Mouse (Mus musculus): ENCODE measurements at regions not wholly inside any gene's neighbourhood (a gene's known extent, or its start where the extent isn't known, plus 50 kb on each side); places are given as distances from the start of the nearest gene placed in this dataset.
"Not testable (repeated sequence)": the region's sequence is repeated elsewhere in the genome, so short reads cannot be mapped to it uniquely, and the experiment has no call there.

- not testable (repeated sequence) for DNase-seq (ENCODE audit: low read depth)
Observed at GRCm38 (mm10) chr16:20860606-20861005, 126.3 kb upstream of the Thpo start.

GRCm38 (mm10) chr16:20854696-20855213 is 120.4 kb upstream of the Thpo start:
- DNase-seq (ENCODE audit: low read depth), result no peak

GRCm38 (mm10) chr16:20838151-20838550 is 103.8 kb upstream of the Thpo start:
- DNase-seq (ENCODE audit: low read depth), result no peak

GRCm38 (mm10) chr16:20836866-20837265 is 102.6 kb upstream of the Thpo start:
- no peak for DNase-seq (ENCODE audit: low read depth)

- not testable (repeated sequence) for DNase-seq (ENCODE audit: low read depth)
Observed at GRCm38 (mm10) chr16:20833838-20834237, 99.5 kb upstream of the Thpo start.

- DNase-seq (ENCODE audit: low read depth), result no peak
Observed at GRCm38 (mm10) chr16:20833301-20833700, 99.0 kb upstream of the Thpo start.

GRCm38 (mm10) chr16:20829732-20830435 is 95.6 kb upstream of the Thpo start:
- DNase-seq (ENCODE audit: low read depth), result no peak

- DNase-seq (ENCODE audit: low read depth), result no peak
Observed at GRCm38 (mm10) chr16:20828996-20829731, 94.9 kb upstream of the Thpo start.

- no peak for DNase-seq (ENCODE audit: low read depth)
Observed at GRCm38 (mm10) chr16:20824226-20824625, 89.9 kb upstream of the Thpo start.

- DNase-seq (ENCODE audit: low read depth), result no peak
Observed at GRCm38 (mm10) chr16:20820939-20821338, 86.6 kb upstream of the Thpo start.

GRCm38 (mm10) chr16:20819568-20819967 is 85.3 kb upstream of the Thpo start:
- no peak for DNase-seq (ENCODE audit: low read depth)

GRCm38 (mm10) chr16:20818711-20819189 is 84.4 kb upstream of the Thpo start:
- no peak for DNase-seq (ENCODE audit: low read depth)

- no peak for DNase-seq (ENCODE audit: low read depth)
Observed at GRCm38 (mm10) chr16:20814976-20815375, 80.7 kb upstream of the Thpo start.

GRCm38 (mm10) chr16:20814240-20814639 is 79.9 kb upstream of the Thpo start:
- no peak for DNase-seq (ENCODE audit: low read depth)

- DNase-seq (ENCODE audit: low read depth), result not testable (repeated sequence)
Observed at GRCm38 (mm10) chr16:20812025-20812424, 77.7 kb upstream of the Thpo start.

- DNase-seq (ENCODE audit: low read depth), result no peak
Observed at GRCm38 (mm10) chr16:20810322-20810721, 76.0 kb upstream of the Thpo start.

GRCm38 (mm10) chr16:20808263-20808662 is 74.0 kb upstream of the Thpo start:
- no peak for DNase-seq (ENCODE audit: low read depth)

- DNase-seq (ENCODE audit: low read depth), result no peak
Observed at GRCm38 (mm10) chr16:20806739-20807138, 72.4 kb upstream of the Thpo start.

- no peak for DNase-seq (ENCODE audit: low read depth)
Observed at GRCm38 (mm10) chr16:20805793-20806192, 71.5 kb upstream of the Thpo start.

- DNase-seq (ENCODE audit: low read depth), result no peak
Observed at GRCm38 (mm10) chr16:20805086-20805485, 70.8 kb upstream of the Thpo start.

- no peak for DNase-seq (ENCODE audit: low read depth)
Observed at GRCm38 (mm10) chr16:20804601-20805017, 70.3 kb upstream of the Thpo start.

- no peak for DNase-seq (ENCODE audit: low read depth)
Observed at GRCm38 (mm10) chr16:20803278-20803930, 69.1 kb upstream of the Thpo start.
